Mouse (Mus musculus) small intestine, adult 2 months (tissue): ENCODE measurements around the gene Crebbp. TPM values are rescaled to one million over a fixed set of nuclear protein-coding genes. Genes with fewer than 3 reads are reported as not detected.
A peak's percentile ranks its signal among the peaks of the same experiment; 100 is the strongest.

Experiments
- H3K27ac ChIP-seq: fragments of 200-500 bp; 2 replicates; pipeline ENCODE4 v1.5.1; 2012; ENCODE audit warnings: low read depth, low read length, control low read depth, inconsistent platforms; ENCODE audit not compliant: insufficient read depth
- H3K27me3 ChIP-seq: fragments of 200-500 bp; 2 replicates; pipeline ENCODE4 v1.6.1; 2012; ENCODE audit warnings: mild to moderate bottlenecking, moderate library complexity, low read length, inconsistent platforms; ENCODE audit not compliant: control insufficient read depth, insufficient read depth
- H3K36me3 ChIP-seq: fragments of 200-500 bp; 2 replicates; pipeline ENCODE4 v1.6.1; 2012; ENCODE audit warnings: mild to moderate bottlenecking, low read length, control low read depth, inconsistent platforms; ENCODE audit not compliant: control insufficient read depth, insufficient read depth
- H3K4me1 ChIP-seq: fragments of 200-500 bp; 2 replicates; pipeline ENCODE4 v1.6.1; 2012; ENCODE audit warnings: low read length, inconsistent platforms, mixed read lengths; ENCODE audit not compliant: control insufficient read depth, insufficient read depth, insufficient read length
- H3K4me3 ChIP-seq: fragments of 200-500 bp; 2 replicates; pipeline ENCODE4 v1.5.1; 2012; ENCODE audit warnings: low read depth, mild to moderate bottlenecking, control low read depth, inconsistent platforms, low read length, moderate library complexity
- CTCF ChIP-seq: fragments of 200-500 bp; IDR thresholded peaks from 2 replicates; pipeline ENCODE4 v1.5.1; 2012; ENCODE audit warnings: low read depth, mild to moderate bottlenecking, control low read depth, inconsistent platforms, low read length, moderate library complexity, mixed read lengths; ENCODE audit not compliant: insufficient replicate concordance, insufficient read length; ENCODE audit errors: extremely low read depth
- POLR2A ChIP-seq: fragments of 200-500 bp; IDR thresholded peaks from 2 replicates; pipeline ENCODE4 v1.6.1; 2012; ENCODE audit warnings: low read depth, mild to moderate bottlenecking, control low read depth, inconsistent platforms, low read length, moderate library complexity
- WGBS: fragments of 180-500 bp; shearing (Covaris S2); methylation state at CpG from one replicate; pipeline ENCODE4 v1.1.7; 2018; 5-methylcytosine and 5-hydroxymethylcytosine counted together
- polyA plus RNA-seq: library from polyadenylated mRNA; depleted of rRNA; stranded (reverse); fragments of >200 nt; gene quantifications from 2 replicates; pipeline ENCODE4 v1.2.3, GENCODE M21; 2012

The Crebbp gene
- polyA plus RNA-seq, 1 experiment = 39.3 TPM

DNA sequence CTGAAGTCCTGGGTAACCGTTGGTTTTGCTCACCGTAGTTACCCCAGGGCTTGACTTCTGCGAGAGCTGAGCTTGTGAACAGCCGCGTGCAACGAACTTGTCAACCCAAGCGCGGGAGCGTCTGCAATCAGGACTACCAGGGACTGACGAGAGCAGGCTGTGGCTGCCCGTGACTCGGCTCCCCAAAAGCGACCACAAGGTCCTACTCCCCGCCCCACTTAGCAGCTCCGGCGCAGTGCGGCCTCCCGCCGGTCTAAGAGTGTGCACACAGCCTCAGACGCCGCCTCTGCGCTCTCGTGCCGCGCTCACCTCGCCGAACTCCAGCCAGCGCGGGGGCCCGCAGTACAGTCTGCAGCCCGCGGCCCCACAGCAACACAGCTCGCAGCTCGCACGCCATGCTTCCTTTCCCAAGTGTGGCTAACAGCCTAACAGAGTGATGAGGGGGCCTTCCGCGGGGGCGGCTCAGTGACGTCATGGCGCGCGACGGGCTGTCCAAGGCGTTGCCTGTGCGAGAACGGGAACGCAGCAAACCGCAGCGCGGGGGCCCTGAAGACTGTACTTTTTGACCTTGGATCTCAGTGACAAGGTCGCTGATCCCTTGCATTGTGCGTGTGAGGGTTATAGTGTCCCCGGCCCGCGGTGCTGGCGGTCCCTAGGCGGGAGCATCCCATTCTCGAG lies 136.3 kb downstream of the Crebbp start, which contains the start of gene Trap1:
TSS of gene Trap1 (minus strand) at position 444 of the 678 bp plus-strand sequence.
- Histone ChIP-seq H3K4me3 (peak within 1 kb of the TSS; percentile 91), H3K27me3 (no peaks in the 10 kb centered on the region), H3K36me3 (peaks cover 4% of the 10 kb centered on the region; the same call in 1 of the 2 replicates), H3K27ac (peak within 1 kb of the TSS; percentile 73), H3K4me1 (peaks cover 3% of the 10 kb centered on the region; the same call in 1 of the 2 replicates)
- under 1% methylated on average over 58 of the region's 58 CpGs for WGBS
- no peak for TF ChIP-seq CTCF
- TF ChIP-seq POLR2A = peak; percentile 82

DNA sequence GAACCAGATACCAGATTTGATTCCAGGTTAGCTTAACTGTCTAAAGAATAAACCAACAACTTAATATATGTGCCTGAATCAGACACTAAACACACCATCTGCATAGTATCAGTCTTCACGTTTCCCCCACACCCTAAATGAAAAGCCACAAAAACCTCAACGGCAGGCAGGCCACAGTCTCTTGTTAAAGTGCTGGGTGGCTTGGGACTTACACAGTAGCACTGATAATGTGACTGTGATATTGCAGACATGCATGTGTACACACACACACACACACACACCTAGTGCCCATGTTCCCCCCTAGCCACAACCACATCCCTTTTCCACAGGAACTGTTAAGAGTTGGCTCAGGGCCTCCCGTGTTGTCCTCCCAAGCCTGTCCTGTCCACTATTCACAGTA lies 139.0 kb downstream of the Crebbp start:
- no peak overlapping the region for H3K4me3 ChIP-seq
- WGBS = 54% methylated on average over 3 of the region's 3 CpGs
- no peak overlapping the region for H3K27ac ChIP-seq
- H3K36me3 ChIP-seq = no peaks in the 10 kb centered on the region
- peaks cover 3% of the 10 kb centered on the region; the same call in 1 of the 2 replicates for H3K4me1 ChIP-seq
- TF ChIP-seq CTCF (no peak), POLR2A (no peak)
- no peaks in the 10 kb centered on the region for H3K27me3 ChIP-seq

- no peak overlapping the region for H3K4me3 ChIP-seq
- WGBS = 78% methylated on average over 6 of the region's 6 CpGs
- H3K27me3 ChIP-seq = no peaks in the 10 kb centered on the region
- H3K36me3 ChIP-seq = no peaks in the 10 kb centered on the region
- H3K27ac ChIP-seq = no peak overlapping the region
- peaks cover 3% of the 10 kb centered on the region; the same call in 1 of the 2 replicates for H3K4me1 ChIP-seq
- no peak for TF ChIP-seq CTCF
- no peak for TF ChIP-seq POLR2A
Measured at GRCm38 (mm10) chr16:4074297-4074696, 139.5 kb downstream of the Crebbp start.

DNA sequence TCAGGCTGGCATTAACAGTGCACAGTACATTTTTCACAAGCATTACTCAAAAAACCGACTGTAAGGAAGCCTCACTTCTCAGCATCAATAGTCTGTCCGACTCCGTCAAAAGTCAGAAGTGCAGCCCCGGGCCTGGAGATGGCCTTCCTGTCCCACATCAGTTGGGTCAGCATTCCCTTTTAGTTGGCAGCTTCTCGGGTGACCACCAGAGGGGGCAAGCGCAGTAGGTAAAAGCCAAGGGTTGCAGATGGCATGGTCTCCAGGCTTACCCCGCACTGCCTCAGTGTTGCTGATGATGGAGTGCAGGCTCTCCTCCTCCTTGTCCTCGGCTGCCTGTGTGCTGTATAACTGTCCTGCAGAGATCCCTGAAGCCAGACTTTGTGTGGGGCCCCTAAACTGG lies 145.2 kb downstream of the Crebbp start:
- no peaks in the 10 kb centered on the region for H3K4me1 ChIP-seq

DNA sequence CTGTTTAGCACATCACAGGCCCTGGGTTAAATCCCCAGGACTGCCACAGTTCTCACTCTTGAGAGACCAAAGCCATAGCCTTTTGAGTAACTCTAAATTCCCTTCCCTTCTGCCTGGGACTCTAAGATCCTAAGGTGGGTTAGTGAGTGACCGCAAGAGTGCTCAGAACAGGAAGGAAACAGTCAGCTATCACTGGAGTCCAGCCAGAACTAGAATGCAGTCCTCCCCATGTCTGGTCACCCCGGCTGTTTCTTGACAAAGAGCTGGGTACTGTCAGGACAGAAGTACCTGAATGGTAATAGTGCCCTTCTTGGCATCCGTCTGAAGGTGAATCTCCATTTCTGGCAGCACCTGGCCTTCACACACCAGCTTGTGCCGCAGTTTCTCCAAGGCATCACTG lies 148.9 kb downstream of the Crebbp start:
- H3K27me3 ChIP-seq = no peaks in the 10 kb centered on the region
- H3K4me3 ChIP-seq = no peak overlapping the region
- 91% methylated on average over 4 of the region's 4 CpGs for WGBS
- H3K27ac ChIP-seq = no peak overlapping the region
- TF ChIP-seq CTCF = no peak
- TF ChIP-seq POLR2A = no peak
- H3K36me3 ChIP-seq = peaks cover 47% of the 10 kb centered on the region
- H3K4me1 ChIP-seq = no peaks in the 10 kb centered on the region

More for the DNA sequence above, 145.2 kb downstream of the Crebbp start:
- H3K27me3 ChIP-seq = no peaks in the 10 kb centered on the region
- peak; percentile 65; the same call in 1 of the 2 replicates for TF ChIP-seq CTCF
- TF ChIP-seq POLR2A = no peak
- peaks cover 31% of the 10 kb centered on the region for H3K36me3 ChIP-seq
- 52% methylated on average over 8 of the region's 8 CpGs for WGBS
- no peak overlapping the region for H3K27ac ChIP-seq
- no peak overlapping the region for H3K4me3 ChIP-seq

DNA sequence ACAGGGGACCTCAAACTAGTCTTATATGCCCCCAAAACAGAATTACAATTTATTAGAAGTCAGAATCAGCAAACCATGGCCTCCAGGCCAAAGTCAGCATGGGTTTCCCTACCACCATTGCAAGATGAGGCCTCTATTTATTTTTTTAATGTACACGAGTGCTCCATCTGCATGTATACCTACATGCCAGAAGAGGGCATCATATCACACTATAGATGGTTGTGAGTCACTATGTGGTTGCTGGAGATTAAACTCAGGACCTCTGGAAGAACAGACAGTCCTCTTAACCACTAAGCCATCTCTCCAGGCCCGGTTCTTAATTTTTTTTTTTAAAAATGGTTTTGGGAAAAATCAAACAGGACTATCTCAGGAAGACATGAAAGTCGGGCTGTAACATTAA lies 160.0 kb downstream of the Crebbp start:
- no peaks in the 10 kb centered on the region for H3K4me1 ChIP-seq
- H3K36me3 ChIP-seq = peaks cover 37% of the 10 kb centered on the region
- TF ChIP-seq CTCF (no peak), POLR2A (no peak)
- H3K27ac ChIP-seq = no peak overlapping the region
- H3K4me3 ChIP-seq = no peak overlapping the region
- 81% methylated on average over 3 of the region's 3 CpGs for WGBS
- H3K27me3 ChIP-seq = no peaks in the 10 kb centered on the region

- no peak overlapping the region for H3K4me3 ChIP-seq
- 93% methylated on average over 4 of the region's 4 CpGs for WGBS
- no peak overlapping the region for H3K27ac ChIP-seq
- no peak for TF ChIP-seq CTCF
- TF ChIP-seq POLR2A = no peak
- H3K27me3 ChIP-seq = no peaks in the 10 kb centered on the region
- peaks cover 42% of the 10 kb centered on the region for H3K36me3 ChIP-seq
- H3K4me1 ChIP-seq = no peaks in the 10 kb centered on the region
Measured at GRCm38 (mm10) chr16:4052601-4053000, 161.2 kb downstream of the Crebbp start.
